Mouse (Mus musculus) testis, postnatal 14 days (tissue): ENCODE results near the gene Stx18.

ENCODE experiments used
- DNase-seq: peaks from one replicate; pipeline ENCODE4 v3.0.0; 2021; ENCODE audit warnings: low spot score

The Stx18 gene

GRCm38 (mm10) chr5:38129339-38129738 is 90.8 kb downstream of the Stx18 start:
- no peak for DNase-seq

GRCm38 (mm10) chr5:38136247-38136646 is 97.7 kb downstream of the Stx18 start:
- DNase-seq: no peak

DNA sequence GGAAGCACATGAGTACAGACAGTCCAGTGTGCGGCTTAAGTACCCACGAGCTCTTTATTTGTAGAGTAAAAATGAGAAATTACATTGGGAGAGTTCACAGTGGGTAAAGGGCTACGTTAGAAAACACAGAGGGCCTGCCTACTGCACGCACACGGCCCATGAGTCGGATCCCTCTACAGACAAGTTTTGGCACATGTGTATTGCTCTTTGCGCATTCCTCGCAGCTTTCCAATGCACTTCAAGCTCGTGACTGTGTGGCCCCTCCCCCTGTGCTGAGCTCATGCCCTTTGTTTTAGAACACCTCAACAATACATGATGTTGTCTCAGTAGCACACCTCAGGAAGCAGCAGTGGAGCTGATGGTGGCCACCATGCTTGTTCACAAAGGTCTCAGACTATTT is 98.6 kb downstream of the Stx18 start:
- no peak for DNase-seq

GRCm38 (mm10) chr5:38140893-38141292 is 102.4 kb downstream of the Stx18 start:
- DNase-seq: no peak

GRCm38 (mm10) chr5:38146524-38146923 is 108.0 kb downstream of the Stx18 start:
- DNase-seq: no peak

- no peak for DNase-seq
Measured at GRCm38 (mm10) chr5:38151264-38151663, 112.7 kb downstream of the Stx18 start.

DNA sequence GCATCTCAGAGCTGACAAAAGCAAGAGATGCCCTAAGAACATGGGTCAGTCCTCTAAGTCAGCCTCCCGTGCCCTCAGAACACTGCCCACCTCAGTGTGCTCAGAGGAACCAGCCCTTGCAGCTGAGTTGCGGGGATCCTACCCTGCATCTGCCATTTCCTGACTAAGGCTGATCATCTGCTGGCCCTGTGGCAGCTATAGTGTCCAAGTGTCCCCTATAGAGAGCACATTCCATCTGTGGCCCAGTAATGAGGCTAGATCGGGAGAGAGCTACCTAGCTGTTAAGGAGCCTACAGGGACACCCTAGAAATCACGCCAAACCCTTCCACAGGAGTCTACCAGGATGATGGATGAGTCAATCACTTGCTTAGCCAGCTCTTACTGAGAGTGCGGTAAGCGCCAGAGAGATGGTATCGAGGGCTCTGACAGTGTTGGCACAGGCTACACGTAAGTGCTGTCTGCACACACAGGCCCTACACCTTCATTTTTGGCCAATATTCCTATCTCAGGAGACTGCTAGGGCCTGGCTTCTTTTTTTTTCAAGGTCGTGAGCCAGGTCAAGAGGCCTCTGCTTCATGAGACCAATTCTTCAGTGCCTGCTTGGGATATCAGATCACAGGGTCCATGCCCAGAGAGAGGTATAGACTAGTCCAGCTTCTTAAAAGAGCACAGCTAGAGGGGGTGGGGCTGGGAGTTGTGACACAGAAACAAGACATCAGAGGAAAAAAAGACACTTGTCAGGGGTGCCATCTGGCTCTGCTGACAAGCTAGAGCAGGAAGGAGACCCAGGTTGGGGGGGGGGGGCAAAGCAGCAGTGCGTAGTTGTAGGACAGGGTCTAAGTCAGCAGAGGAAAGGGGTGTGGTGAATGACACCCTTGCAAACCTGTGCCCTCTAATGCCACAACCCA is 113.9 kb downstream of the Stx18 start:
- DNase-seq: no peak

GRCm38 (mm10) chr5:38153636-38154035 is 115.1 kb downstream of the Stx18 start:
- DNase-seq: no peak

DNA sequence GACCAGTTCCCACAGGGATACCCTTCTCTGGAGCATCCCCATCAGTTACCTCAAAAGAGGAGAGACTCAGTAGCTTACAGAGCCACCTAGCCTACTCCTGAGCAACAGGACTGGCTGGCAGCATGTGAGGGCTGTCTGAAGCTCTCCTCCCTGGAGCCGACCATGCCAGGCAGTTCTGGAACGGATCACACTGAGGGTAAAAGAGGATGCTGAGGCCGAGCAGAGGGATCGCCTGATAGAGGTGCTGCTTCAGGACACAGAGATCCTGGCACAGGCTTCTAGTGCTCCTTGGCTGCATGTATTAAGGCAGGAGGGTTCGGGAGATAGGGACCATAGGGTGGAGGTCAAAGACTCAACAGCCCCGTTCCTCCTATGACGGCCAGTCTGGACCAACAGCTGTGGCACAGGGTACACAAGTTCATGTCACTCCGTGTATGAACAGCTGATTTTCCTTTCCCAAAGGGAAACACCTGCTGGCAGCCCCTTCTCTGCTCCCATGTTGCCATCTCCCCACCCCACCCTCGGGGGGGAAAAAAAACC is 119.0 kb downstream of the Stx18 start:
- DNase-seq: no peak

DNA sequence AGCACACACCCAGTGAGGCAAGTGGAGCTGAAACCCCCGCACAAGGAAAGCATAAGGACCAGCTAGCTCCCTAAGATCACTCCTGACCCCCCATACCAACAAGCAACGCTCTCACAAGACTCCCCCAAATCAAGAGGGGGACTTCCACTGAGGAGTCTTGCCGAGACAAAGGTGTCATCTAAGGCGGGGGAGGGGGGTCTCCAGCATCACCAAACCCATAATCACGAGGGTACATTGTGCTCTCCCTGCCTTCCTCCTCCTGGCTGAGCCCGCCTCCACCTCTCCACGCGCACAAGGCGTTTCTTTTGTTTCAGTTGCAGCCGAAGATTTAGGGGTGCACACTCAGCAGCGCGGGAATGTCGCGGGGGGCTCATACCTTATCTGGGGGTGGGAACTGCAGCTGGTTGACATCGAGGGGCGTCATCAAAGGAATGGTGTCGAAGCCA is 120.0 kb downstream of the Stx18 start:
- no peak for DNase-seq

GRCm38 (mm10) chr5:38158947-38159633 is 120.5 kb downstream of the Stx18 start:
- no peak for DNase-seq

- DNase-seq: no peak
Measured at GRCm38 (mm10) chr5:38159634-38160413, 121.3 kb downstream of the Stx18 start, which contains the start of gene Nsg1. TSS of gene Nsg1 (minus strand) at chr5:38159907.

DNA sequence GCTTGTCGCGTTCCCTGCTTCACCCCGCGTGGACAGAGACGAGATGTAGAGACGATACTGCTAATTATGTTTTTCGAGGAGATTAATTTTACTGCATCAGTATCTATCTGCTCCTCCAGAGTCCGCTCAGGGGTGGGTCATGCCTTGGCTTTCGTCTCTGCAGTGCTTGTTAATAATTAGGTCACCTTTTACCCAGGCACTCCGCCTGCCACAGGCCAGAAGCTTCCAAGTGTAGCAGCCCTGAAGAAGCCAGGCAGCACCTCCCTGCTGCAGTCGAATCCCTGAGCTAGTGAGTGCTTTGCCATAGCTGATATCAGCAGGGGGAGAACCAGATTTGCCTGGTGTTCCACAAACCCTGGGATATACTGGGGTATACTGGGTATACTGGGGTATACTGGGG is 130.0 kb downstream of the Stx18 start:
- DNase-seq: no peak

DNA sequence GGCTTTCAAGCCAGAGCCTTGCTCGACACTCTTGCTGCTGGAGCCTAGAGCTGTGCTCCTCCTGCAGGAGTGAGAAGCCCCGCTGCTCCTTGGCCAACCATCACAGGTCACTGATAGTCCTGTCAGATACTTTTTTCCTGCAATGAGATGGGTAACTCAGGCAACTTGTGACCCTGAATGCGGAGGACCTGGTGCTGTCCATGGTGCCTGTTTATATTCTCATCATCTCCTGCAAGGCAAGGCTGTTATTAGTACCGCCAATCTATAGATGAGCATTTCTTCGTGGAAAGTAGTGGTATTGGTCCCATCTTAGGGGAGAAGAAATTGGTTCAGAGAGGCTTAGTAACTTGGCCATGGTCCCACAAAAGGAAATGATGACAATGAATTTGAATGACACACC is 135.2 kb downstream of the Stx18 start:
- no peak for DNase-seq

DNA sequence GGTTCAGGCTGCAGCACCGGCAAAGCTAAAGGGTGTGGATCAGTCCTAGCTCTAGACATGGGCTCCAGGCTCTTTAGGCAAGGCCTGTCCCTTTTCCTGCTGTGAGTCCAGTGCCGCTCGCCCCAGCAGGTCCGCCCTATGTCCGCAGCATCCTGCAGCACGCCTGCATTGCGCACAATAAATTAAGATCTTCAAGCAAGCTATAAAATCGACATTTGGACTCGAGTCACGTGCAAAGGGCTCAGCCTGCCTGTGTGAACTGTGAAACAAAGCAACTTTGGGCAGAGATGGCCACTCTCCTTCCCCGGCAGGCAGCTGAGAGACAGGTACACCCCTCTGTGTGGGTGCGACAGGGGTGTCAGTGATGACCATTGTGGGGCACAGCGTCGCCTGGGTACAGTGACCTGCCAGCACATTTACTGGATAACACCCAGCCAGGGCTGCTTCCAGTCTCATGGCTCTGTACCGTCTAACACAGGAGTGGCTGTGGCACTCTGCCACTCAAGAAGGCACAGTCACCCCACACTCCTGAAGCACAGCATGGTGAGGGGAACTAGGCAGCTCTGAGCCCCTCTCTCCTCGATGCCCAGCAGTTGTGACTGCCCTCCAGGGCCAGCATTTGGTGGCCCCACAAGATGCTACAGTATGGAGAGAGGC is 135.8 kb downstream of the Stx18 start:
- DNase-seq: no peak

DNA sequence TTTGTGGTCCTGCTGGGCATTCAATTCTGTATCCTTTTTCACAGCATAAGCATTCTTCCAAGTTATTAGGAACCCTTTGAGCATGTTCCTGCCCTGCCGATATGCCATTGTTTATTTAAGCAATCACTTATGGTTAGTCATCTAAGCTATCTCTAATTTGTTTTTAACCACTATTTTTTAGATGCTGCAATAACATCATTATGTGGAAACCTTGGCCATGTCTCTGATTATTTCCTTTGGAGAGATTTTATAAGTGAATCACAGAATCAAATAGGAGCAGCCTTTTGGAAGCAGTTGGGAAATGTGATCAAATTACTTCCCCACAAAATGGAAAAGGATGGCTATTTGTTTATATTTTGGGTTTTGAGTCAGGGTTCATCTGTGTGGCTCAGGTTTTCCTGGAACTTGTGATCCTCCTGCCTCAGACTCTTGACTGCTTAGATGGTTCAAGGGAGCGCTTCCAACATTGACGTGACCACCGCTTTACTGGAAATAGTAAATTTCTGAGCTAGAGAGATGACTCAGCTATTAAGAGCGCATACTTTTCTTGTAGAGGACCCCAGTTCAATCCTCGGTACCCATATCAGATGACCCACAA is 146.2 kb downstream of the Stx18 start:
- no peak for DNase-seq

DNA sequence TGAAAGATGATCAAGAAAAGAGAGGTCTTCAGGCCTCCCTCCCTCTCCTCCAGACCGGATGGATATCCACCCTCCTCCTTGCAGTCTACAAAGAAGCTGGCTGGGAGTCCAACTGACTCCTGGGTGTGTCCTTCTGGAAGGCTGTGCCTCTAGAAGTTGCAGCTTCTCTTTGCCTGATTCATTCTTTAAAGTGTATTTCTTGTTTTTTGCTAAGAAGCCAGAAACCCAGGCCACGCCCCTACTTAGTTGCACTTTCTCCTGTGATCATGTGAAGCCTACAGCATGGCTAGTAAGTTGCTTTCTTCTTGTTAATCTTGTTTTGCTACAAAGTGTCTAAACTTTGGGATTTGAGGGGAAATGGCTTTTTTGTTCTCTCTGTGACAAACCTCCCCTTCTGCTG is 148.5 kb downstream of the Stx18 start:
- DNase-seq: no peak
